Mouse (Mus musculus): ENCODE data around the gene Mapre1. TPM values are rescaled to one million over a fixed set of nuclear protein-coding genes. Genes with fewer than 3 reads are reported as not detected.
"Not testable (repeated sequence)": the region's sequence is repeated elsewhere in the genome, so short reads cannot be mapped to it uniquely, and the experiment has no call there.

The Mapre1 gene
- 340 and 368 TPM in 2 replicates for polyA plus RNA-seq (2014; fragmentation: Nextera tagmentation; extraction: Ambion mirVana)

DNA sequence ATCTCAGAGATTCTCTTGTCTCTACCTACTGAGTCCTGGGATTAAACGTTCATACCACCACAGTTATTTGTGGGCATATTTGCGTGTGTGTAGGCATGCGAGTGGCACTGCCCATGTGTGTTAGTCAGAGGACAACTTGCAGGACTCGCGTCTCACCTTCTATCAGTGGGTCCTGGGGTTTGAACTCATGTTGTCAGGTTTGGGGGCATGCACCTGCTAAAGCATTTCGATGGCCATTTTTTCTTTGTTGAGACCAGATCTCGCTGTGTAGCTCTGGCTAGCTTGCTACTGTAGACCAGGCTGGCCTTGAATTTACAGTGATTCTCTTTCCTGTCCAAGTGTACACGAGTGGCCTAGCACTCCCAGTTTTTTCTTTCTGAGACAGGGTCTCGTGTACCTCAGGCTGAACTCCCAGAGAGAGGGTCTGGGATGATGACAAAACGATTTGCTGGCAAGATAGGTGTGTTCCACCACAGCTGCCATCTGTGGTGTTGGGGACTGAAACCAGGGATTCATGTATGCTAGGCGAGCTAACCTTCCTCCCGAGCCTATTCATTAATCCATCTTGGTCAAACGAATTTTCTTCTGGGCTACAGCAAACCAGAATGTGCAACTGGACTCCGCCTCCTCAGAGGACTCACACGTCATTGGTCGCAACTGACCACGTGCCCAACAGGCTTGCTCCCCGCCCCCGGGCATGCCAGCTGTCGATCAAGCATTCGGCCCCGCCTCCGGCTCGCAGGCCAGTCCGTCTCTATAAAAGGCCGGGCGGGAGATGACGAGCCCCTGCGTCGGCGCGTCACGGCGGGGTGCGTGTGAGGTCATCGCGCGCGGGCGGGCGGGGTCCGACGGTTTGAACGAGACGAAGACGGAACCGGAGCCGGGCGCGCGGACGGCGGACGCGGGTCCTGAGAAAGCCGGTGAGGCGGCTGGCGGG is at the start of gene Mapre1:
Gene Mapre1, plus strand, starts transcription at position 775 of the 937 bp plus-strand sequence.
- peak within 1 kb of the TSS; percentile 66 for H3K4me2 ChIP-seq (ENCODE audit: low read depth, low read length)
- no peaks in the 10 kb centered on the region for H3K9me3 ChIP-seq (replicated peaks; ENCODE audit: control insufficient read depth, low read length)
- H3K4me3 ChIP-seq (ENCODE audit: low read depth, low read length), result peak within 1 kb of the TSS; percentile 81
- no peaks in the 10 kb centered on the region for H3K4me1 ChIP-seq (ENCODE audit: control insufficient read depth, insufficient read depth, low read length)
- ATAC-seq (replicated peaks; ENCODE audit: insufficient number of reproducible peaks, low FRiP score, low TSS enrichment, low read depth) (peak; percentile 93), DNase-seq (ENCODE audit: low spot score) (peak; percentile 100)
- peak within 1 kb of the TSS; percentile 88 for H3K27ac ChIP-seq (replicated peaks; ENCODE audit: low read depth, low read length)
- no peaks in the 10 kb centered on the region for H3K27me3 ChIP-seq (ENCODE audit: control insufficient read depth, insufficient read depth, low read length)
- WGBS, result 11% methylated on average over 57 of the region's 58 CpGs
- H3K9ac ChIP-seq (replicated peaks; ENCODE audit: low read length), result peak within 1 kb of the TSS; percentile 94
- H3K36me3 ChIP-seq (replicated peaks; ENCODE audit: control insufficient read depth, insufficient read depth, low read depth, low read length), result no peaks in the 10 kb centered on the region

GRCm38 (mm10) chr2:153693413-153693812 is 47.7 kb upstream of the Mapre1 start:
- ATAC-seq (replicated peaks; ENCODE audit: insufficient number of reproducible peaks, low FRiP score, low TSS enrichment, low read depth), result not testable (repeated sequence)
- 83% methylated on average over 5 of the region's 7 CpGs for WGBS

DNA sequence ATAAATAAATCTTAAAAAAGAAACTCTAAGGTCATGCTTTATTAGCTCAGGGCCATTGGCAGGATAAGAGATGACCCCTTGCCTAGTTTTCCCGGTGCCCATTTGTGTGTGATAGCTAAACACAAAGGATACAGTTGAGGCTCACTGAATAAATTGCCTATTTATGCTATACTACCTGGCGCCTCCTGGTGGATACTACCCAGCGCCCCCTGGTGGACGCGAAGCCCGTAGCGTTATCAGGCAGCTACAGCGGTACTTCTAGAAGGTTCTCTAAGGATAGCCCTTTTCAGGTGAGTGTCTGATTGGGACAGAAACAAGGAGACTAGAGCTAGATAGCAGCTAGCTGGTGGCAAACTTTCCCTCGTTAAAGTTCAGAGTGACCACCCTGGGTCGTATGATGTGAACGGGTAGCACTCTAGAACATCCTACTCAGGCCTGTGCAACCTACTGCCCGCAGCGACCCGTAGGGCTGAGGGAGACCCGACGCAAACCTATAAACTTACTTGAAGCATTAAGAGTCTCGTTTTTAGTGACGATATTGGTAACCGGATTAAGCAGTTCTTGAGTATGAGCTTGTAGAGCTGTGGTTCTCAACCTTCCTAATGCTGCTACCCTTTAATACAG is 46.5 kb upstream of the Mapre1 start:
- Histone ChIP-seq H3K27me3 (ENCODE audit: control insufficient read depth, insufficient read depth, low read length) (no peaks in the 10 kb centered on the region), H3K36me3 (replicated peaks; ENCODE audit: control insufficient read depth, insufficient read depth, low read depth, low read length) (no peaks in the 10 kb centered on the region), H3K4me1 (ENCODE audit: control insufficient read depth, insufficient read depth, low read length) (no peaks in the 10 kb centered on the region), H3K9me3 (replicated peaks; ENCODE audit: control insufficient read depth, low read length) (no peaks in the 10 kb centered on the region), H3K4me3 (ENCODE audit: low read depth, low read length) (no peak overlapping the region), H3K27ac (replicated peaks; ENCODE audit: low read depth, low read length) (no peak overlapping the region), H3K4me2 (ENCODE audit: low read depth, low read length) (no peak overlapping the region), H3K9ac (replicated peaks; ENCODE audit: low read length) (no peak overlapping the region)
- ATAC-seq (replicated peaks; ENCODE audit: insufficient number of reproducible peaks, low FRiP score, low TSS enrichment, low read depth), result no peak
- WGBS, result 65% methylated on average over 19 of the region's 19 CpGs
- DNase-seq (ENCODE audit: low spot score), result peak; percentile 40

More at GRCm38 (mm10) chr2:153693413-153693812, 47.7 kb upstream of the Mapre1 start:
- H3K4me2 ChIP-seq (ENCODE audit: low read depth, low read length); H3K9ac ChIP-seq (replicated peaks; ENCODE audit: low read length); H3K4me1 ChIP-seq (ENCODE audit: control insufficient read depth, insufficient read depth, low read length); DNase-seq (ENCODE audit: low spot score); H3K9me3 ChIP-seq (replicated peaks; ENCODE audit: control insufficient read depth, low read length); H3K4me3 ChIP-seq (ENCODE audit: low read depth, low read length); H3K27me3 ChIP-seq (ENCODE audit: control insufficient read depth, insufficient read depth, low read length); H3K27ac ChIP-seq (replicated peaks; ENCODE audit: low read depth, low read length); H3K36me3 ChIP-seq (replicated peaks; ENCODE audit: control insufficient read depth, insufficient read depth, low read depth, low read length): not testable (repeated sequence)

DNA sequence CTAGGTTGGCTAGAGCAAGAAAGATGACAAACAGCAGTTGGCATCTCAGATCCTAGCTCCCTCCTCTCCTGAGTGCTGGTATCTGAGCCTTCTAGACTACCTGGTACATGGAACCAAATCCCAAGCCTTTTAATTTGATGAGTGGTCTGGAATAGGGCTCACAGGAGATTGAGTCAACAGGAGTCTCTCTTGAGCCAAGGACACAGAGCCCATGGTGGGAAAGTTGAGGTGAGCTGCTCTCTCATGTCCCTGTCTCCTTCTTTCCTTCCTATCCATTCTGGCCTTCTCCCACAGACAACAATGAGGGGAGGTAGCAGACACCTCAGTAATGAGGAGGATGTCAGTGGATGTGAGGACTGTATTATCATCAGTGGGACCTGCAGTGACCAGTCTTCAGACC is 44.7 kb upstream of the Mapre1 start, which contains the start of gene Dnmt3c:
Gene Dnmt3c, plus strand, starts transcription at position 301 of the 400 bp plus-strand sequence.
- H3K9me3 ChIP-seq (replicated peaks; ENCODE audit: control insufficient read depth, low read length), result no peaks in the 10 kb centered on the region
- no peak within 1 kb of the TSS for H3K27ac ChIP-seq (replicated peaks; ENCODE audit: low read depth, low read length)
- no peak for ATAC-seq (replicated peaks; ENCODE audit: insufficient number of reproducible peaks, low FRiP score, low TSS enrichment, low read depth)
- H3K27me3 ChIP-seq (ENCODE audit: control insufficient read depth, insufficient read depth, low read length), result no peaks in the 10 kb centered on the region
- H3K4me1 ChIP-seq (ENCODE audit: control insufficient read depth, insufficient read depth, low read length), result no peaks in the 10 kb centered on the region
- H3K36me3 ChIP-seq (replicated peaks; ENCODE audit: control insufficient read depth, insufficient read depth, low read depth, low read length), result no peaks in the 10 kb centered on the region
- H3K4me3 ChIP-seq (ENCODE audit: low read depth, low read length), result no peak within 1 kb of the TSS
- H3K4me2 ChIP-seq (ENCODE audit: low read depth, low read length), result no peak within 1 kb of the TSS
- H3K9ac ChIP-seq (replicated peaks; ENCODE audit: low read length), result no peak within 1 kb of the TSS
- DNase-seq (ENCODE audit: low spot score), result no peak

- Histone ChIP-seq H3K36me3 (replicated peaks; ENCODE audit: control insufficient read depth, insufficient read depth, low read depth, low read length) (no peaks in the 10 kb centered on the region), H3K27me3 (ENCODE audit: control insufficient read depth, insufficient read depth, low read length) (no peaks in the 10 kb centered on the region), H3K4me3 (ENCODE audit: low read depth, low read length) (no peak overlapping the region), H3K27ac (replicated peaks; ENCODE audit: low read depth, low read length) (no peak overlapping the region), H3K4me1 (ENCODE audit: control insufficient read depth, insufficient read depth, low read length) (no peaks in the 10 kb centered on the region), H3K9me3 (replicated peaks; ENCODE audit: control insufficient read depth, low read length) (no peaks in the 10 kb centered on the region), H3K4me2 (ENCODE audit: low read depth, low read length) (no peak overlapping the region), H3K9ac (replicated peaks; ENCODE audit: low read length) (no peak overlapping the region)
- peak; percentile 3 for DNase-seq (ENCODE audit: low spot score)
- 31% methylated on average over 6 of the region's 6 CpGs for WGBS
- ATAC-seq (replicated peaks; ENCODE audit: insufficient number of reproducible peaks, low FRiP score, low TSS enrichment, low read depth), result no peak
These were observed 37.7 kb upstream of the Mapre1 start for GRCm38 (mm10) chr2:153703389-153703788.

GRCm38 (mm10) chr2:153710701-153711330 is 30.3 kb upstream of the Mapre1 start:
- H3K27me3 ChIP-seq (ENCODE audit: control insufficient read depth, insufficient read depth, low read length), result no peaks in the 10 kb centered on the region
- H3K9me3 ChIP-seq (replicated peaks; ENCODE audit: control insufficient read depth, low read length), result no peaks in the 10 kb centered on the region
- H3K9ac ChIP-seq (replicated peaks; ENCODE audit: low read length), result no peak overlapping the region
- no peak overlapping the region for H3K27ac ChIP-seq (replicated peaks; ENCODE audit: low read depth, low read length)
- peak; percentile 67 for DNase-seq (ENCODE audit: low spot score)
- no peak for ATAC-seq (replicated peaks; ENCODE audit: insufficient number of reproducible peaks, low FRiP score, low TSS enrichment, low read depth)
- WGBS, result 50% methylated on average over 8 of the region's 8 CpGs
- H3K36me3 ChIP-seq (replicated peaks; ENCODE audit: control insufficient read depth, insufficient read depth, low read depth, low read length), result no peaks in the 10 kb centered on the region
- no peak overlapping the region for H3K4me2 ChIP-seq (ENCODE audit: low read depth, low read length)
- H3K4me1 ChIP-seq (ENCODE audit: control insufficient read depth, insufficient read depth, low read length), result no peaks in the 10 kb centered on the region
- no peak overlapping the region for H3K4me3 ChIP-seq (ENCODE audit: low read depth, low read length)

- no peak overlapping the region for H3K9ac ChIP-seq (replicated peaks; ENCODE audit: low read length)
- DNase-seq (ENCODE audit: low spot score), result peak; percentile 3
- H3K27me3 ChIP-seq (ENCODE audit: control insufficient read depth, insufficient read depth, low read length), result no peaks in the 10 kb centered on the region
- ATAC-seq (replicated peaks; ENCODE audit: insufficient number of reproducible peaks, low FRiP score, low TSS enrichment, low read depth), result peak; percentile 65; the same call in 1 of the 2 replicates
- no peaks in the 10 kb centered on the region for H3K4me1 ChIP-seq (ENCODE audit: control insufficient read depth, insufficient read depth, low read length)
- H3K27ac ChIP-seq (replicated peaks; ENCODE audit: low read depth, low read length), result no peak overlapping the region
- no peaks in the 10 kb centered on the region for H3K9me3 ChIP-seq (replicated peaks; ENCODE audit: control insufficient read depth, low read length)
- WGBS, result 27% methylated on average over 3 of the region's 3 CpGs
- H3K4me3 ChIP-seq (ENCODE audit: low read depth, low read length), result no peak overlapping the region
- no peak overlapping the region for H3K4me2 ChIP-seq (ENCODE audit: low read depth, low read length)
- H3K36me3 ChIP-seq (replicated peaks; ENCODE audit: control insufficient read depth, insufficient read depth, low read depth, low read length), result no peaks in the 10 kb centered on the region
These were observed 28.4 kb upstream of the Mapre1 start for GRCm38 (mm10) chr2:153712646-153713091.
